ENCODE assay signal across 23 mouse cellular contexts in the genomic region with DNA sequence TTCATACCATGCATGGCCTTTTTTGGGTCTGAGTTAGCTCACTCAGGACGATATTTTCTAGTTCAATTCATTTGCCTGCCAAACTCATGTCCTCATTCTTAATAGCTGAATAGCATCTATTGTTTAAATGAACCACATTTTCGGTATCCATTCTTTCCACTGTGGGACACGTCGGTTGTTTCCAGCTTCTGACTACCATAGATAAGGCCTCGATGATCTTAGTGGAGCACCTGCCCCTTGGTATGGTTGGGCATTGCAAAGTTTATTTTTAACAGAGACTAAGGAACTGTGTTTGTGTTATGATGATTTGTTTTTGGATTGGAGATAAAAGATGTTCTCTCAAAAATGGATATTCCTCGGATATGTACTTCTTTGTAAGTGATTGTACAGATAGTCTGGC. TPM values are rescaled to one million over a fixed set of nuclear protein-coding genes. Genes with fewer than 3 reads are reported as not detected.
"Had no signal": no experiment of that assay in that cellular context is flagged by ENCODE, and none has a peak within 500 bp of the region (broad histone marks: within the 10 kb centered on the region; RNA-seq: fewer than 3 reads in every experiment).

No protein-coding gene starts in this region.

- H3K4me1 ChIP-seq: liver, embryonic 15.5 days; lung, embryonic 15.5 days; megakaryocyte, embryonic 14.5 days; midbrain, embryonic 10.5 days; midbrain, embryonic 12.5 days; neural tube, embryonic 13.5 days; neural tube, embryonic 15.5 days had no signal

- H3K27ac ChIP-seq: liver, embryonic 15.5 days; lung, embryonic 15.5 days; midbrain, embryonic 10.5 days; midbrain, embryonic 12.5 days; neural tube, embryonic 13.5 days; neural tube, embryonic 15.5 days had no signal

- H3K27me3 ChIP-seq: liver, embryonic 15.5 days; lung, embryonic 15.5 days; megakaryocyte, embryonic 14.5 days; midbrain, embryonic 12.5 days; neural tube, embryonic 13.5 days; neural tube, embryonic 15.5 days had no signal

- H3K4me2 ChIP-seq: liver, embryonic 15.5 days; lung, embryonic 15.5 days; midbrain, embryonic 12.5 days; neural tube, embryonic 13.5 days; neural tube, embryonic 15.5 days had no signal

- H3K9ac ChIP-seq: liver, embryonic 15.5 days; liver, postnatal 0 days; lung, embryonic 15.5 days; midbrain, embryonic 12.5 days; neural tube, embryonic 13.5 days; neural tube, embryonic 15.5 days had no signal

- H3K9me3 ChIP-seq: liver, embryonic 15.5 days; lung, embryonic 15.5 days; megakaryocyte, embryonic 14.5 days; midbrain, embryonic 10.5 days; midbrain, embryonic 12.5 days; neural tube, embryonic 13.5 days; neural tube, embryonic 15.5 days had no signal

- H3K36me3 ChIP-seq: liver, embryonic 15.5 days; lung, embryonic 15.5 days; midbrain, embryonic 10.5 days; midbrain, embryonic 12.5 days; neural tube, embryonic 13.5 days; neural tube, embryonic 15.5 days had no signal

- H3K4me3 ChIP-seq: liver, embryonic 15.5 days; lung, embryonic 15.5 days; megakaryocyte, embryonic 14.5 days; midbrain, embryonic 10.5 days; midbrain, embryonic 12.5 days; myocyte; neural tube, embryonic 13.5 days; neural tube, embryonic 15.5 days had no signal

- DNase-seq: liver, postnatal 0 days; lung, adult 2 months; lung, postnatal 14 days; lung, postnatal 36 days; midbrain, embryonic 14.5 days; right cerebral cortex, adult 18-20 months; right cerebral cortex, postnatal 25 days; right cerebral cortex, postnatal 4 days; spleen, adult 18-20 months; thymus, adult 18-20 months; thymus, postnatal 14 days; thymus, postnatal 36 days had no signal

- ATAC-seq: liver, postnatal 0 days; lung, postnatal 0 days; midbrain, embryonic 16.5 days had no signal

RNA-seq across cellular contexts. Expression of a gene that starts 37.5 kb away (rescaled TPM):
- polyA plus RNA-seq: myocyte; small intestine, adult 2 months had no signal
